Mouse (Mus musculus) cerebellum, adult 2 months (tissue): Measurements from ENCODE around the gene Ppargc1a.

Source experiments
- CTCF ChIP-seq: fragments of 200-500 bp; IDR thresholded peaks from 2 replicates; pipeline ENCODE4 v1.5.1; 2011; ENCODE audit warnings: low read depth, mild to moderate bottlenecking, control low read depth, low read length, moderate library complexity, borderline replicate concordance; ENCODE audit not compliant: insufficient read depth
- POLR2A ChIP-seq: fragments of 200-500 bp; IDR thresholded peaks from 2 replicates; pipeline ENCODE4 v1.6.1; 2011; ENCODE audit warnings: low read length, control low read depth, borderline replicate concordance; ENCODE audit not compliant: insufficient read depth

- no peak for TF ChIP-seq CTCF
- TF ChIP-seq POLR2A: no peak
Observed at GRCm38 (mm10) chr5:51583632-51584031, 16.1 kb upstream of the Ppargc1a start.
